Mouse (Mus musculus) MEL (cell line): ENCODE data around the gene Fbll1. TPM values are rescaled to one million over a fixed set of nuclear protein-coding genes. Genes with fewer than 3 reads are reported as not detected.

Source experiments
- DNase-seq: peaks from one replicate; pipeline ENCODE4 v3.0.0; 2011; ENCODE audit warnings: low read depth, low spot score
- H3K27ac ChIP-seq: 2 replicates; pipeline ENCODE4 v1.5.1; 2012; ENCODE audit warnings: low read depth, mild to moderate bottlenecking, control low read depth, low read length, moderate library complexity; ENCODE audit not compliant: control insufficient read depth
- H3K27me3 ChIP-seq, 2 experiments: fragments of 150-350 bp in 1 of 2; sonication (generic) in 1 of 2; 2 replicates each; pipeline ENCODE4 v1.6.1; 2012; ENCODE audit warnings: low read length in 2 of 2, mild to moderate bottlenecking in 2 of 2, improper control_type of control experiment in 1 of 2, moderate library complexity in 1 of 2; ENCODE audit not compliant: insufficient read depth in 2 of 2, control insufficient read depth in 1 of 2
- H3K36me3 ChIP-seq, 2 experiments: 2 replicates each; pipeline ENCODE4 v1.6.1; 2012 to 2014; ENCODE audit warnings: low read length in 2 of 2, improper control_type of control experiment in 1 of 2, inconsistent platforms in 1 of 2, mild to moderate bottlenecking in 1 of 2; ENCODE audit not compliant: insufficient read depth in 2 of 2, control insufficient read depth in 1 of 2
- H3K4me1 ChIP-seq, 2 experiments: fragments of 150-350 bp in 1 of 2; sonication (generic) in 1 of 2; 2 replicates each; pipeline ENCODE4 v1.6.1; 2012; ENCODE audit warnings: low read length in 2 of 2, improper control_type of control experiment in 1 of 2, mild to moderate bottlenecking in 1 of 2; ENCODE audit not compliant: insufficient read depth in 2 of 2, control insufficient read depth in 1 of 2
- H3K4me3 ChIP-seq, 2 experiments: fragments of 150-350 bp in 1 of 2; sonication (generic) in 1 of 2; 2 replicates each; pipeline ENCODE4 v1.5.1; 2012; ENCODE audit warnings: low read depth in 2 of 2, low read length in 2 of 2, mild to moderate bottlenecking in 2 of 2, moderate library complexity in 2 of 2, control low read depth in 1 of 2, improper control_type of control experiment in 1 of 2; ENCODE audit not compliant: control insufficient read depth in 1 of 2, insufficient read depth in 1 of 2
- H3K79me2 ChIP-seq: 2 replicates; pipeline ENCODE4 v1.6.1; 2012; ENCODE audit warnings: mild to moderate bottlenecking, low read length, moderate library complexity; ENCODE audit not compliant: control insufficient read depth, poor library complexity, insufficient read depth
- H3K9ac ChIP-seq: 2 replicates; pipeline ENCODE4 v1.6.1; 2012; ENCODE audit warnings: low read depth, mild to moderate bottlenecking, control low read depth, low read length, moderate library complexity; ENCODE audit not compliant: control insufficient read depth, poor library complexity, severe bottlenecking
- H3K9me3 ChIP-seq: fragments of 150-350 bp; sonication (generic); replicated peaks from 2 replicates; pipeline ENCODE4 v1.6.1; 2012; ENCODE audit warnings: mild to moderate bottlenecking, low read length, improper control_type of control experiment, moderate library complexity; ENCODE audit not compliant: insufficient read depth
- CTCF ChIP-seq, 3 experiments: IDR thresholded peaks in 2 of 3; conservative IDR thresholded peaks in 1 of 3; 2 replicates each; pipeline ENCODE4 v1.5.1; 2011 to 2012; ENCODE audit warnings: low read length in 3 of 3, low read depth in 2 of 3, mild to moderate bottlenecking in 2 of 3, improper control_type of control experiment in 1 of 3, inconsistent platforms in 1 of 3, mixed read lengths in 1 of 3, moderate library complexity in 1 of 3; ENCODE audit not compliant: control insufficient read depth in 1 of 3, insufficient read depth in 1 of 3, poor library complexity in 1 of 3, severe bottlenecking in 1 of 3
- ELF1 ChIP-seq: IDR thresholded peaks from 2 replicates; pipeline ENCODE4 v1.6.1; 2014; ENCODE audit warnings: low read depth, mild to moderate bottlenecking, inconsistent platforms, low read length, improper control_type of control experiment, moderate library complexity
- GATA1 ChIP-seq: IDR thresholded peaks from 2 replicates; pipeline ENCODE4 v1.6.1; 2011; ENCODE audit warnings: low read depth, low read length, improper control_type of control experiment
- MEF2A ChIP-seq: IDR thresholded peaks from 2 replicates; pipeline ENCODE4 v1.6.1; 2014; ENCODE audit warnings: low read depth, mild to moderate bottlenecking, inconsistent platforms, low read length, improper control_type of control experiment; ENCODE audit not compliant: poor library complexity, insufficient replicate concordance, severe bottlenecking; ENCODE audit errors: extremely low read depth
- MXI1 ChIP-seq: IDR thresholded peaks from 2 replicates; pipeline ENCODE4 v1.6.1; 2011; ENCODE audit warnings: mild to moderate bottlenecking, low read depth, low read length, improper control_type of control experiment
- MYC ChIP-seq: IDR thresholded peaks from 2 replicates; pipeline ENCODE4 v1.6.1; 2011; ENCODE audit warnings: low read depth, mild to moderate bottlenecking, low read length, improper control_type of control experiment, moderate library complexity
- UBTF ChIP-seq: IDR thresholded peaks from 2 replicates; pipeline ENCODE4 v1.6.1; 2012; ENCODE audit warnings: low read depth, mild to moderate bottlenecking, inconsistent platforms, low read length, improper control_type of control experiment, moderate library complexity, borderline replicate concordance; ENCODE audit not compliant: insufficient read depth
- ZNF384 ChIP-seq: IDR thresholded peaks from 2 replicates; pipeline ENCODE4 v1.6.1; 2012; ENCODE audit warnings: low read depth, mild to moderate bottlenecking, inconsistent platforms, low read length, improper control_type of control experiment
- polyA plus RNA-seq, 2 experiments: library from polyadenylated mRNA; stranded (reverse) in 1 of 2; unstranded in 1 of 2; fragments of >175 nt in 1 of 2; fragments of >200 nt in 1 of 2; gene quantifications; 2 replicates each; pipeline versions ENCODE4 v1.2.1 to v1.2.4; 2012; ENCODE audit warnings: low replicate concordance in 2 of 2, low read depth in 1 of 2; ENCODE audit not compliant: insufficient read length in 2 of 2, insufficient read depth in 1 of 2, missing spikeins in 1 of 2
- total RNA-seq: library from RNA; depleted of rRNA; stranded (reverse); fragments of 300-350 nt; gene quantifications from 2 replicates; pipeline ENCODE4 v1.2.3, GENCODE M21; 2012

Fbll1 gene
- total and polyA plus RNA-seq, 3 experiments: not detected

DNA sequence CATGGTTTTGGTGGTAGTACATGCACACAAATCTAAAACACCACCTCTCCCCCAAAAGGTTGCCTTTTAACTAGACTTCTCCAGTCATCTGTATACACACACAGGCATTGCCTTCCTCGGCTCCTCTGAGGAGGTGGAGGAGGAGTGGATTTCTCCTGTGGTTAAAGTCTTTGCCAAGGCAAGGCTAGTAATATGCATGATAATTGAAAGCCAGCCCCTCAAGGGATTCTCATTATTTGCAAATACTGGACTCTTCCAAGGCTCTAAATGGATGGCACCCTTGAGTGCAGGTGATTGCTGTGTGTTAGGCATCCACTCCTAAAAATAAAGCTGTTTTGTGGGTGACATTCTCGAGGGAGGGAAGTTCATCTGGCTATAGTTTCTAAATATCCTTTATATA, 10.2 kb downstream of the Fbll1 start:
- Histone ChIP-seq H3K27me3 (no peaks in the 10 kb centered on the region), H3K4me3 (no peak overlapping the region), H3K4me1 (no peaks in the 10 kb centered on the region), H3K27ac (no peak overlapping the region), H3K79me2 (no peaks in the 10 kb centered on the region), H3K36me3 (peaks cover 0 to 34% of the 10 kb centered on the region in 2 experiments; a peak in 2 of 4 replicates), H3K9ac (no peak overlapping the region), H3K9me3 (no peaks in the 10 kb centered on the region)
- DNase-seq: no peak
- no peak for TF ChIP-seq CTCF (IDR thresholded peaks at IDR 0.05 in 2 of 3, conservative IDR thresholded peaks at IDR 0.05 in 1 of 3; ENCODE audit: control insufficient read depth in 1 of 3, insufficient read depth in 1 of 3, low read depth in 2 of 3, low read length in 3 of 3, poor library complexity in 1 of 3, severe bottlenecking in 1 of 3)
- no peak for TF ChIP-seq MEF2A
- no peak for TF ChIP-seq UBTF
- no peak for TF ChIP-seq MYC

DNA sequence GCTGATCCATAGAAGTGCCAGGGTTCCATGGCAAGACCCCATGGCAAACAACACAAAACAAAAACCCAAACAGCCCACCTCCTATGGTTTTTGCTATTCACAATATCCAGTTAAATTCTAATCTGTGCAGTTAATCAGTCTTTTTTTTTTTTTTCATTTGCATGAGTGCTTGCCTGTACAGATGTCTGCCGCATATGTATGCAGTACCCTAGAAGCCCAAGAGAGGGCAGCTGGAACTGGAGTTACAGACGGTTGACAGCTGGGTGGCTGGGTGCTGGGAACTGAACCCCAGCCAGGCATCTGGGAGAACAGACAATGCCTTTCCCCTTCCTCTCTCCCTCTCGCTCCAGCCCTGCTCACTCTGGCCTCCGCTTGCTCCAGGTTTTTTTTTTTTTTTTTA, 14.1 kb downstream of the Fbll1 start:
- Histone ChIP-seq H3K27me3 (no peaks in the 10 kb centered on the region), H3K79me2 (no peaks in the 10 kb centered on the region), H3K27ac (no peak overlapping the region), H3K4me1 (no peaks in the 10 kb centered on the region), H3K36me3 (peaks cover 0 to 50% of the 10 kb centered on the region in 2 experiments; a peak in 2 of 4 replicates), H3K9me3 (no peaks in the 10 kb centered on the region), H3K4me3 (no peak overlapping the region), H3K9ac (no peak overlapping the region)
- peak; percentile 47 for DNase-seq
- peak; percentile 9 to 33 (median 14); a peak in 3 of 6 replicates for TF ChIP-seq CTCF (IDR thresholded peaks at IDR 0.05 in 2 of 3, conservative IDR thresholded peaks at IDR 0.05 in 1 of 3; ENCODE audit: control insufficient read depth in 1 of 3, insufficient read depth in 1 of 3, low read depth in 2 of 3, low read length in 3 of 3, poor library complexity in 1 of 3, severe bottlenecking in 1 of 3)
- TF ChIP-seq ELF1: no peak
- peak; percentile 63 for TF ChIP-seq ZNF384
- TF ChIP-seq GATA1: no peak

DNA sequence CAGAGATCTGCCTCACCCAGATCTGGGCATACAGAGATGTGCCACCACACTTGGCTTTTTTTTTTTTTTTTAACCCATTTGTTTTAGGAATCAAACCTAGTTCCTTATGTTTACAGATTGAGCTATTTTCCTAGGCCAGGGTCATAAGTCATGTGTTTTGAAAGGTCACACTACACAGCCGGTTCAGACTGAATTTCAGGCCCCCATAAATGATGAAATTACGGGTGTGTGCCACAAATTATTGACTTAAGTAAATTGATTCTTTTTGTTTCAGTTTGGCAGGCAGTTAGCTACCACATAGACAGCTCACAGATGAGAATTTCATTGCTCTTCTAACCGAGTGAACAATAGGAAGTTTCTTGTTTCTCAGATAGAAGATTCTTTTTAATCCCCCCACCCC, 14.7 kb downstream of the Fbll1 start:
- TF ChIP-seq MXI1 (no peak), ZNF384 (peak; percentile 9; the same call in 1 of the 2 replicates)
- Histone ChIP-seq H3K27me3 (no peaks in the 10 kb centered on the region), H3K4me1 (no peaks in the 10 kb centered on the region), H3K79me2 (no peaks in the 10 kb centered on the region), H3K4me3 (no peak overlapping the region), H3K36me3 (peaks cover 0 to 52% of the 10 kb centered on the region in 2 experiments; a peak in 2 of 4 replicates), H3K9ac (no peak overlapping the region), H3K27ac (no peak overlapping the region), H3K9me3 (no peaks in the 10 kb centered on the region)
- no peak for DNase-seq
